Mouse (Mus musculus): ENCODE results near the gene Prr19. TPM values are rescaled to one million over a fixed set of nuclear protein-coding genes. Genes with fewer than 3 reads are reported as not detected.

Prr19 gene
- polyA plus RNA-seq (2012; rRNA removed): 0.12 and 0.18 TPM in 2 replicates

DNA sequence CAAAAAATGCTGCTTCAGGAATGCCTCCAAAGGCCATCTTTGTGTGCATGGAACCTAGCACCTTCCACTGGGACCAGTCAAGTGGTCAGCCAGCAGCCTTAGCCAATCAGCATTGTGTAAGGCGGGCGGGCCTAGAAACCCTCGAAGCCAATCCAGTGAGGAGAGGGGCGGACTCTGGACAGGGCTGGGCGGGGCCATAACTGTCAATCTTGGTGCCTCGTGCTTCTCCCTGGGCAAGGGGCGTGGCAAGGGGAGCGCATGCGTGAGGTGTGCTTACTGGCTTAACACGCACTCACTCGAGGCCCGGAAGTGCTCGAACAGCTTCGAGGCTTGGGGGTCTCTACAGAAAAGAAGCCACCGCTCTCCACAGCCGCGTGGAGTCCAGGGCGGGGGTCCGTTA, at the start of gene Prr19:
TSS of gene Prr19 (plus strand) at position 349 of the 400 bp plus-strand sequence.

DNA sequence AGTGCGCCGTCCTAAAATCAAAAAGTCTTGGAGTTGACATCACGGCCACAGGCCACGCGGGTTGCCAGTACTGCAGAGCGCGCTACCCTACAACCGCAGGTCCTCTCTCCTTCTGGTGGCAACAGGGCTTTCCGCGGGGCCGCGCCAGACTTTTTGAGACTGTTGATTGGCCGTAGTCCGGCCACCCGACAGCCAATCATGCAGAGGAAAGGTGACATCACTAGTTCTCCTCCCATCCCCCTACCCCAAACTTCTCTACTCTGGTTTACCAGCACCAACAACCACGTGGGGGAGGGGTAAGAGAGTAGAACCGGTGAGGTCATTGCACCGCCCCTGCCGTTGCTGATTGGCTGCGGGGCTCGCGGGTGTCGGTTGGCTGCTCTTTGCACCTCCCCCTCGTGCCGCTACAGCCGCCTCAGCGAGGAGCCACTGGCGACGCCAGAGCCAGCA, 33.9 kb upstream of the Prr19 start, which contains the start of gene Cic:
TSS of gene Cic (plus strand) at position 404 of the 450 bp plus-strand sequence.

GRCm38 (mm10) chr7:25297454-25298325, 3.5 kb upstream of the Prr19 start, which contains the start of gene Pafah1b3:
TSS of gene Pafah1b3 (minus strand) at chr7:25297986.

GRCm38 (mm10) chr7:25305956-25306613, 4.9 kb downstream of the Prr19 start, which contains the start of gene Tmem145:
TSS of gene Tmem145 (plus strand) at chr7:25306106.

DNA sequence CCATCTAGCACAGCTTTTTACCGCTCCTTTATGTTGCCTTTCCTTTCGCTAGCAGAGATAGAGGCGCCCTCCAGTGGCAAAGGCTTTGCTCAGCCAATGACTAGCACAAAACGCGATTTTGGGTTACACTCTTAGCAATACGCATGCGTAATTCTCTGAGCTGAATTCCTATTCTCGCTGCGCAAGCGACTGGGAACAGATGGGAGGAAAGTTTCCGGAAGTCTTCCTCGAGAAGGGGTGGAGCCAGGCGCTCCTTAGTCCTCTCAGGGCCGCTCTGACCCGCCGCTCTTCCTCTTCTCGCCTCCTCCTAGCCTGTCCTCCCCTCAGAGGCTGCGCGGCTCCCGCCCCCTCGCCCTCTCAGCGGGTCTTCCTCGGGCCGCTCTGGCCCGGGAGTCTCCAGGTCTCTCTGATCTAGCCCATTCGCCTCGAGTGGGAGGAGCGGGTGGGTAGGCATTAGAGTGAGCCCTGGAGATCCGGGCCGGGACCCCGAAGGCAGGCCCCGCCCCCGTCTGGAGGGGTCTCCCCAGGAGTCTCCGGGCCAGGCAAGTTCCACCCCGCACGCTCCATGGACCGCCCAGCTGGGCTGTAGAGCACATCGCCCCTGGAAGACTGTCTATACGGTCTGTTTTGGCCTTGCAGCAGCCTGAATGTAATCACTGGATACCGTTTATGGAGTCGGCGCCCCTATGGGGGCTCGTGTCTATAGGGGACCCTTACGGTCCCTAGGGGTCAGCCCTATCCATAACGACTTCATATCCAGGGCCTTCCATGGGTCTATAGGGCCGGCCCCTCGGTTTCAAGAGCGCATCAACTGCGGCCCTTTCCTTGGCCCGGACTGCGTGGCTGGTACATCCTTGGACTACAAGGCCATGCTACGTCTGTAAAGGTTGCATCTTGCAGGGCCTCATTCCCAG, 15.6 kb downstream of the Prr19 start, which contains the start of gene Megf8:
TSS of gene Megf8 (plus strand) at position 633 of the 914 bp plus-strand sequence.

Other genes with a start within 250 kb of the Prr19 start
- gene Grik5, start 229.1 kb upstream of the Prr19 start, polyA plus RNA-seq (2012; rRNA removed): 94.3 and 103 TPM in 2 replicates
- gene Zfp574, start 228.8 kb upstream of the Prr19 start, polyA plus RNA-seq (2012; rRNA removed): 72.5 and 73.2 TPM in 2 replicates
- gene Pou2f2, start 121.7 kb upstream of the Prr19 start, polyA plus RNA-seq (2012; rRNA removed): 4.0 and 5.4 TPM in 2 replicates
- gene Dedd2, start 80.8 kb upstream of the Prr19 start, polyA plus RNA-seq (2012; rRNA removed): 34.0 and 36.0 TPM in 2 replicates
- gene Zfp526, start 80.0 kb upstream of the Prr19 start, polyA plus RNA-seq (2012; rRNA removed): 21.8 and 23.1 TPM in 2 replicates
- 129 and 159 TPM in 2 replicates for gene Gsk3a, start 63.6 kb upstream of the Prr19 start, polyA plus RNA-seq (2012; rRNA removed)
- 60.5 and 69.1 TPM in 2 replicates for gene Erf, start 50.6 kb upstream of the Prr19 start, polyA plus RNA-seq (2012; rRNA removed)
- gene Cic, start 33.7 kb upstream of the Prr19 start, polyA plus RNA-seq (2012; rRNA removed): 123 and 151 TPM in 2 replicates
- gene Pafah1b3, start 3.4 kb upstream of the Prr19 start, polyA plus RNA-seq (2012; rRNA removed): 154 and 172 TPM in 2 replicates
- 0.10 and 0.21 TPM in 2 replicates for gene Tmem145, start 4.7 kb downstream of the Prr19 start, polyA plus RNA-seq (2012; rRNA removed)
- gene Megf8, start 15.8 kb downstream of the Prr19 start, polyA plus RNA-seq (2012; rRNA removed): 113 and 119 TPM in 2 replicates
- 3.7 TPM in 1 of 2 replicates, not detected in the other for gene Cnfn, start 68.3 kb downstream of the Prr19 start, polyA plus RNA-seq (2012; rRNA removed)
- gene Lipe, start 97.3 kb downstream of the Prr19 start, polyA plus RNA-seq (2012; rRNA removed): 105 and 109 TPM in 2 replicates
- 7.7 and 9.4 TPM in 2 replicates for gene Cxcl17, start 111.5 kb downstream of the Prr19 start, polyA plus RNA-seq (2012; rRNA removed)
- 7.2 and 8.8 TPM in 2 replicates for gene Ceacam1, start 176.2 kb downstream of the Prr19 start, polyA plus RNA-seq (2012; rRNA removed)
- 0.03 TPM in 1 of 2 replicates, not detected in the other for gene Ceacam2, start 238.4 kb downstream of the Prr19 start, polyA plus RNA-seq (2012; rRNA removed)

All from ovary, adult 2 months (tissue).